Mouse (Mus musculus): ENCODE measurements at regions not wholly inside any gene's neighbourhood (a gene's known extent, or its start where the extent isn't known, plus 50 kb on each side); places are given as distances from the start of the nearest gene placed in this dataset.

GRCm38 (mm10) chr12:7382455-7382854 lies 595.0 kb upstream of the Apob start:
- DNase-seq, result no peak

GRCm38 (mm10) chr12:7403800-7404199 lies 573.6 kb upstream of the Apob start:
- no peak for DNase-seq

GRCm38 (mm10) chr12:7411810-7412209 lies 565.6 kb upstream of the Apob start:
- no peak for DNase-seq

- no peak for DNase-seq
These were observed 557.2 kb upstream of the Apob start for GRCm38 (mm10) chr12:7420276-7420675.

GRCm38 (mm10) chr12:7421826-7422540 lies 555.5 kb upstream of the Apob start:
- no peak for DNase-seq

- DNase-seq, result no peak
These were observed 546.5 kb upstream of the Apob start for GRCm38 (mm10) chr12:7430981-7431380.

- DNase-seq, result no peak
These were observed 532.2 kb upstream of the Apob start for GRCm38 (mm10) chr12:7445238-7445637.

- DNase-seq, result no peak
These were observed 526.9 kb upstream of the Apob start for GRCm38 (mm10) chr12:7450506-7450905.

- no peak for DNase-seq
These were observed 520.4 kb upstream of the Apob start for GRCm38 (mm10) chr12:7457036-7457435.

GRCm38 (mm10) chr12:7457544-7457943 lies 519.9 kb upstream of the Apob start:
- DNase-seq, result no peak

GRCm38 (mm10) chr12:7464947-7465346 lies 512.5 kb upstream of the Apob start:
- no peak for DNase-seq

GRCm38 (mm10) chr12:7512579-7513248 lies 464.7 kb upstream of the Apob start:
- DNase-seq, result no peak

GRCm38 (mm10) chr12:7537389-7537788 lies 440.1 kb upstream of the Apob start:
- DNase-seq, result no peak

GRCm38 (mm10) chr12:7543281-7543981 lies 434.0 kb upstream of the Apob start:
- DNase-seq, result no peak

- DNase-seq, result no peak
These were observed 428.7 kb upstream of the Apob start for GRCm38 (mm10) chr12:7548759-7549158.

GRCm38 (mm10) chr12:7560245-7560644 lies 417.2 kb upstream of the Apob start:
- no peak for DNase-seq

GRCm38 (mm10) chr12:7576081-7576480 lies 401.4 kb upstream of the Apob start:
- no peak for DNase-seq

- no peak for DNase-seq
These were observed 389.9 kb upstream of the Apob start for GRCm38 (mm10) chr12:7587501-7587900.

GRCm38 (mm10) chr12:7611272-7612092 lies 366.0 kb upstream of the Apob start:
- DNase-seq, result no peak

GRCm38 (mm10) chr12:7636417-7637175 lies 340.9 kb upstream of the Apob start:
- DNase-seq, result no peak

- DNase-seq, result no peak
These were observed 339.8 kb upstream of the Apob start for GRCm38 (mm10) chr12:7637629-7638028.

GRCm38 (mm10) chr12:7650851-7651250 lies 326.6 kb upstream of the Apob start:
- no peak for DNase-seq

Measured in layer of hippocampus, postnatal 36 days (tissue).